Mouse (Mus musculus) lung, postnatal 14 days (tissue): Measurements from ENCODE around the gene Esrrb.

Experiments
- DNase-seq: peaks from one replicate; pipeline ENCODE4 v3.0.0; 2021

Esrrb gene

GRCm38 (mm10) chr12:86503921-86504320, 143.0 kb downstream of the Esrrb start:
- DNase-seq: no peak

GRCm38 (mm10) chr12:86504321-86504720, 143.4 kb downstream of the Esrrb start:
- DNase-seq: no peak

- DNase-seq: no peak
These were observed 146.8 kb downstream of the Esrrb start for GRCm38 (mm10) chr12:86507741-86508140.

- no peak for DNase-seq
These were observed 147.5 kb downstream of the Esrrb start for GRCm38 (mm10) chr12:86508313-86508988.

- DNase-seq: no peak
These were observed 148.7 kb downstream of the Esrrb start for GRCm38 (mm10) chr12:86509295-86510279.

- DNase-seq: no peak
These were observed 151.4 kb downstream of the Esrrb start for GRCm38 (mm10) chr12:86512335-86512734.

- DNase-seq: no peak
These were observed 152.7 kb downstream of the Esrrb start for GRCm38 (mm10) chr12:86513596-86513995.

- no peak for DNase-seq
These were observed 155.7 kb downstream of the Esrrb start for GRCm38 (mm10) chr12:86516602-86517001.

GRCm38 (mm10) chr12:86517721-86518120, 156.8 kb downstream of the Esrrb start:
- no peak for DNase-seq

GRCm38 (mm10) chr12:86518746-86519145, 157.8 kb downstream of the Esrrb start:
- DNase-seq: no peak

- DNase-seq: no peak
These were observed 173.4 kb downstream of the Esrrb start for GRCm38 (mm10) chr12:86534283-86534682.

GRCm38 (mm10) chr12:86537799-86538198, 176.9 kb downstream of the Esrrb start:
- DNase-seq: no peak

- DNase-seq: no peak
These were observed 177.8 kb downstream of the Esrrb start for GRCm38 (mm10) chr12:86538711-86539110.

GRCm38 (mm10) chr12:86539511-86539910, 178.6 kb downstream of the Esrrb start:
- DNase-seq: no peak

GRCm38 (mm10) chr12:86547808-86548207, 186.9 kb downstream of the Esrrb start:
- DNase-seq: peak; percentile 3

GRCm38 (mm10) chr12:86553037-86553436, 192.1 kb downstream of the Esrrb start:
- DNase-seq: no peak

GRCm38 (mm10) chr12:86556796-86557517, 196.0 kb downstream of the Esrrb start:
- DNase-seq: no peak

GRCm38 (mm10) chr12:86558889-86559288, 198.0 kb downstream of the Esrrb start:
- DNase-seq: no peak

- no peak for DNase-seq
These were observed 201.8 kb downstream of the Esrrb start for GRCm38 (mm10) chr12:86562705-86563104.

- no peak for DNase-seq
These were observed 205.1 kb downstream of the Esrrb start for GRCm38 (mm10) chr12:86565996-86566395.
